Mouse (Mus musculus): ENCODE measurements around the gene D930048N14Rik. TPM values are rescaled to one million over a fixed set of nuclear protein-coding genes. Genes with fewer than 3 reads are reported as not detected.
"Not testable (repeated sequence)": the region's sequence is repeated elsewhere in the genome, so short reads cannot be mapped to it uniquely, and the experiment has no call there.

Gene D930048N14Rik
- polyA plus RNA-seq, 1 experiment from 2014 or later = 0.70 TPM

DNA sequence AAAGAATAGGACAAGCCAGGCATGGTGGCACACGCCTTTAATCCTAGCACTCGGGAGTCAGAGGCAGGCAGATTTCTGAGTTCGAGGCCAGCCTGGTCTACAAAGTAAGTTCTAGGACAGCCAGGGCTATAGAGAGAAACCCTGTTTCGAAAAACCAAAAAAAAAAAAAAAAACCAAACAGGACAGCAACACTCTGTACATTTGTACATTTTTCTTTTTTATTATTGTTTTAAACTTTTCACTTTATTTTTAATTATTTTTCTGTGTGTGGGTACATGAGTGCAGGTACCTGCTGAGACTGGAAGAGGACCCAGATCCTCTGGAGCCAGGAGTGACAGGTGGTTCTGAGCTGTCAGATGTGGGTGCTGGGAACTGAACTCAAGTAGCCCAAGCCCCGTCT, 24.6 kb downstream of the D930048N14Rik start:
- Histone ChIP-seq H3K9me3 (ENCODE audit: control insufficient read depth, low read length) (no peaks in the 10 kb centered on the region), H3K4me2 (ENCODE audit: low read length) (no peak overlapping the region), H3K4me3 (replicated peaks; ENCODE audit: low read length) (no peak overlapping the region), H3K4me1 (replicated peaks; ENCODE audit: control insufficient read depth, insufficient read depth, low read length) (no peaks in the 10 kb centered on the region), H3K27ac (ENCODE audit: low read length) (no peak overlapping the region), H3K27me3 (replicated peaks; ENCODE audit: control insufficient read depth, insufficient read depth, low read length) (no peaks in the 10 kb centered on the region), H3K36me3 (ENCODE audit: control insufficient read depth, insufficient read depth) (no peaks in the 10 kb centered on the region), H3K9ac (replicated peaks; ENCODE audit: low read depth, low read length) (no peak overlapping the region)
- ATAC-seq = no peak
- WGBS = 80% methylated on average over 5 of the region's 5 CpGs

GRCm38 (mm10) chr11:51677737-51678418, 27.1 kb downstream of the D930048N14Rik start:
- Histone ChIP-seq H3K9me3 (ENCODE audit: control insufficient read depth, low read length) (no peaks in the 10 kb centered on the region), H3K4me3 (replicated peaks; ENCODE audit: low read length) (no peak overlapping the region), H3K4me2 (ENCODE audit: low read length) (no peak overlapping the region), H3K27me3 (replicated peaks; ENCODE audit: control insufficient read depth, insufficient read depth, low read length) (no peaks in the 10 kb centered on the region), H3K27ac (ENCODE audit: low read length) (no peak overlapping the region), H3K36me3 (ENCODE audit: control insufficient read depth, insufficient read depth) (no peaks in the 10 kb centered on the region), H3K9ac (replicated peaks; ENCODE audit: low read depth, low read length) (no peak overlapping the region), H3K4me1 (replicated peaks; ENCODE audit: control insufficient read depth, insufficient read depth, low read length) (no peaks in the 10 kb centered on the region)
- ATAC-seq = no peak
- WGBS = 75% methylated on average over 6 of the region's 6 CpGs

DNA sequence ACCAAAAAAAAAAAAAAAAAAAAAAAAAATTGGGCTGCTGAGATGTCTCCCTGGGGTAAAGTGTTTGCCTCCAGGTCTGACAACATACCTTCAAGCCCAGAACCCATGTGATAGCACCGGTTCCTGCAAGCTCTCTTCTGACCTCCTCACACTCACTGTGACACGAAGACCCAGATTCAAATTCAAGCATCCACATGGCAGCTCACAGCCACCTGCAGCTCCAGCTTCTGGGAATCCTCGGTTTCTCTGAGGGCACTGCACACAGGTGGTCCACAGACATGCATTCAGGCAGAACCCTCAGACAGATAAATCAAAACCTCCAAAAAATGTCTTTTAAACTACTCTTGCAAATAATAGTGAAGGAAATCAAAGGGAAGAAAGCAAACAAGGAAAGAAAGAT, 28.7 kb downstream of the D930048N14Rik start:
- no peak overlapping the region for H3K27ac ChIP-seq (ENCODE audit: low read length)
- no peaks in the 10 kb centered on the region for H3K36me3 ChIP-seq (ENCODE audit: control insufficient read depth, insufficient read depth)
- no peaks in the 10 kb centered on the region for H3K4me1 ChIP-seq (replicated peaks; ENCODE audit: control insufficient read depth, insufficient read depth, low read length)
- no peaks in the 10 kb centered on the region for H3K27me3 ChIP-seq (replicated peaks; ENCODE audit: control insufficient read depth, insufficient read depth, low read length)
- H3K4me2 ChIP-seq (ENCODE audit: low read length) = no peak overlapping the region
- ATAC-seq = no peak
- H3K4me3 ChIP-seq (replicated peaks; ENCODE audit: low read length) = no peak overlapping the region
- H3K9ac ChIP-seq (replicated peaks; ENCODE audit: low read depth, low read length) = no peak overlapping the region
- H3K9me3 ChIP-seq (ENCODE audit: control insufficient read depth, low read length) = no peaks in the 10 kb centered on the region
- WGBS = 76% methylated on average over 3 of the region's 3 CpGs

DNA sequence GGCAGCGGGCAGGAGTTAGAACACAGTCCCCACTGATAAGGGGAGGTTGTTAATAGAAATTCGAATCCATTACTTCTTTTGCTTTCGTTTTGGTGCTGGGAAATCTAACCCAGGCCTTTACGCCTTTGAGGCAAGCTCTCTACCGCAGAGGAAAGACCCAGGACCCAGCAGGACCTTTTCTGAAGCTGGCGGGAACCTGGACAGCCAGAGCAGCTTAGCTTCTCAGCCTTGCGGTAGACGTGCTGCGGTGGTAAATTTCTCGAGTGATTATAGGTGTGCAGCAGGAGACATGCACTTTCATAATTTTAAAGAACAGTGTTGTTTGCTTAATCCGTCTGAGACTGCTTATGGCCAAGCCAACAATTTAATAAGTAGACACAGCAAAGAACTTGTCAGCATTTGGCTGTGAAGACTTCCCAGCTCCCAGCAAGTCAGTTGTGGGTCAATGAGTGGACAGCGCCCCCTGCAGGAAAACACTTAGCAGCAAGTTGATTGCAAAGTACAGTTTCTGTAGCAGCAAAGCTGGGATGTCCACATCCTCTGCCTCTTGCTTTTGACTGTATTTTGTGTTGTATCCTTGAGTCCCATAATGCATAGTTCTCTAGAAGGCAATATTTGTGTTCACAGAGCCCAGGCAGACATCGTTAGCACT, 30.7 kb downstream of the D930048N14Rik start:
- no peak overlapping the region for H3K4me3 ChIP-seq (replicated peaks; ENCODE audit: low read length)
- H3K9me3 ChIP-seq (ENCODE audit: control insufficient read depth, low read length) = no peaks in the 10 kb centered on the region
- H3K36me3 ChIP-seq (ENCODE audit: control insufficient read depth, insufficient read depth) = no peaks in the 10 kb centered on the region
- 35% methylated on average over 13 of the region's 13 CpGs for WGBS
- no peak overlapping the region for H3K9ac ChIP-seq (replicated peaks; ENCODE audit: low read depth, low read length)
- no peak overlapping the region for H3K27ac ChIP-seq (ENCODE audit: low read length)
- no peaks in the 10 kb centered on the region for H3K4me1 ChIP-seq (replicated peaks; ENCODE audit: control insufficient read depth, insufficient read depth, low read length)
- H3K27me3 ChIP-seq (replicated peaks; ENCODE audit: control insufficient read depth, insufficient read depth, low read length) = no peaks in the 10 kb centered on the region
- no peak overlapping the region; the same call in 1 of the 2 replicates for H3K4me2 ChIP-seq (ENCODE audit: low read length)
- no peak for ATAC-seq

DNA sequence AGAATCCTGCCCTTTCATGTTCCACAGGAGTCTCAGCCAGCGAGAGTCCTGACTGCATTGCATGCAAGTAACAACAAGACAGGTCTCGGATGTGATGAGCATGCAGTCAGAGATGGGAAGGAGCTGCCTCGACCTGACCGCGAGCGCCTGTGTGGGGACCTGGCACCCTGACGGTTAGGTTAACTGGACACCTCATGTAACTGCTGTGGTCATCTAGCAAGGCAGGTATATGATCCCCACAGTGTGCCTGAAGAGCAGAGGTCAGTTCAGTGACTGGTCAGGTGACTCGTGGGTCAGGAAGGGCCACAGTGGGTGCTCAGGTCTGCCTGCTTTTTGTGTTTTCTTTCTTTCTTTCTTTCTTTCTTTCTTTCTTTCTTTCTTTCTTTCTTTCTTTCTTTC, 31.2 kb downstream of the D930048N14Rik start:
- ATAC-seq = no peak
- 46% methylated on average over 8 of the region's 8 CpGs for WGBS

GRCm38 (mm10) chr11:51688330-51689328, 37.9 kb downstream of the D930048N14Rik start, which contains the start of gene 0610009B22Rik:
Gene 0610009B22Rik (minus strand): TSS chr11:51688874.
- no peaks in the 10 kb centered on the region; the same call in 1 of the 2 replicates for H3K36me3 ChIP-seq (ENCODE audit: control insufficient read depth, insufficient read depth)
- H3K4me1 ChIP-seq (replicated peaks; ENCODE audit: control insufficient read depth, insufficient read depth, low read length) = peaks cover 12% of the 10 kb centered on the region
- peak within 1 kb of the TSS; percentile 99 for H3K27ac ChIP-seq (ENCODE audit: low read length)
- H3K27me3 ChIP-seq (replicated peaks; ENCODE audit: control insufficient read depth, insufficient read depth, low read length) = no peaks in the 10 kb centered on the region
- peak within 1 kb of the TSS; percentile 83 for H3K4me3 ChIP-seq (replicated peaks; ENCODE audit: low read length)
- H3K9me3 ChIP-seq (ENCODE audit: control insufficient read depth, low read length) = no peaks in the 10 kb centered on the region
- under 1% methylated on average over 60 of the region's 60 CpGs for WGBS
- ATAC-seq = peak; percentile 99
- H3K4me2 ChIP-seq (ENCODE audit: low read length) = peak within 1 kb of the TSS; percentile 86
- peak within 1 kb of the TSS; percentile 92 for H3K9ac ChIP-seq (replicated peaks; ENCODE audit: low read depth, low read length)

More for the DNA sequence above, 31.2 kb downstream of the D930048N14Rik start:
- H3K9ac ChIP-seq (replicated peaks; ENCODE audit: low read depth, low read length) = no peak overlapping the region
- no peak overlapping the region for H3K4me2 ChIP-seq (ENCODE audit: low read length)
- H3K27ac ChIP-seq (ENCODE audit: low read length) = no peak overlapping the region
- no peaks in the 10 kb centered on the region for H3K27me3 ChIP-seq (replicated peaks; ENCODE audit: control insufficient read depth, insufficient read depth, low read length)
- no peaks in the 10 kb centered on the region for H3K4me1 ChIP-seq (replicated peaks; ENCODE audit: control insufficient read depth, insufficient read depth, low read length)
- H3K4me3 ChIP-seq (replicated peaks; ENCODE audit: low read length) = no peak overlapping the region
- no peaks in the 10 kb centered on the region for H3K36me3 ChIP-seq (ENCODE audit: control insufficient read depth, insufficient read depth)
- no peaks in the 10 kb centered on the region for H3K9me3 ChIP-seq (ENCODE audit: control insufficient read depth, low read length)

DNA sequence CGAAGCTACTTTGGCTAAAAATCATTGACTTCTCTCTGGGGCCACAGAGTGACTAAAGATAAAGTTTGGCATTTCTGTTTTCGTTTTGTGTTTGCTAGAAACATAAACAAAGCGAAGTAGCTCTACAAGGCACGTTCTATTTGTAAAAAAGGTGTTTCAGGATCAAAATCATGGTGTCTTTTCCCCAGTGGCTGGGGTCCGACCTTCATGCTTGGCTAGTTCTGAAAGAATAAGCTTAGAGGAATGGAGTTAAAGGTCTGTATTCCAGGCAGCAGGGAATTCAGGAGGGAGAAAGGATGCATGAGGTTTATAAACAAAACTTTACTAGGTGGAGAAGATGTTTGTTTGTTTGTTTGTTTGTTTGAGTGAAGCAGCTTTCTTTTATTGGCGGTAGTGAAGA, 38.6 kb downstream of the D930048N14Rik start:
- no peak for ATAC-seq
- 24% methylated on average over 6 of the region's 6 CpGs for WGBS
- peaks cover 12% of the 10 kb centered on the region for H3K4me1 ChIP-seq (replicated peaks; ENCODE audit: control insufficient read depth, insufficient read depth, low read length)
- H3K9ac ChIP-seq (replicated peaks; ENCODE audit: low read depth, low read length) = peak overlapping the region; percentile 92
- H3K9me3 ChIP-seq (ENCODE audit: control insufficient read depth, low read length) = no peaks in the 10 kb centered on the region
- H3K4me3 ChIP-seq (replicated peaks; ENCODE audit: low read length) = peak overlapping the region; percentile 83
- H3K36me3 ChIP-seq (ENCODE audit: control insufficient read depth, insufficient read depth) = no peaks in the 10 kb centered on the region; the same call in 1 of the 2 replicates
- H3K27ac ChIP-seq (ENCODE audit: low read length) = peak overlapping the region; percentile 99
- H3K4me2 ChIP-seq (ENCODE audit: low read length) = peak overlapping the region; percentile 86
- H3K27me3 ChIP-seq (replicated peaks; ENCODE audit: control insufficient read depth, insufficient read depth, low read length) = no peaks in the 10 kb centered on the region

DNA sequence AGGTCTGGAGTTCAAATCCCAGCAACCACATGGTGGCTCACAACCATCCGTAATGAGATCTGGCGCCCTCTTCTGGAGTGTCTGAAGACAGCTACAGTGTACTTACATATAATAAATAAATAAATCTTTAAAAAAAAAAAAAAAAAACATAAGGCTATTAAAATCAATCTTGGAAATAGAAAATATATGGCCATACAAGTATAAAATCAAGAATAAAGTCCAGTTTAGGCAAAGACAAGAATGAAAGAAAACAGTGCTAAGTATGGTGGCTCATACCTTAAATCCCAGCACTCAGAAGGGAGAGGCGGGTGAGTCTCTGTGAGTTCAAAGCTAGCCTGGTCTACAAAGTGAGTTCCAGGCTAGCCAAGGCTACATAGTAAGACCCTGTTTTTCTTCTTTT, 39.8 kb downstream of the D930048N14Rik start:
- H3K27ac ChIP-seq (ENCODE audit: low read length); H3K4me3 ChIP-seq (replicated peaks; ENCODE audit: low read length); H3K4me2 ChIP-seq (ENCODE audit: low read length); ATAC-seq; H3K27me3 ChIP-seq (replicated peaks; ENCODE audit: control insufficient read depth, insufficient read depth, low read length); H3K9ac ChIP-seq (replicated peaks; ENCODE audit: low read depth, low read length); H3K36me3 ChIP-seq (ENCODE audit: control insufficient read depth, insufficient read depth); H3K9me3 ChIP-seq (ENCODE audit: control insufficient read depth, low read length): not testable (repeated sequence)
- peaks cover 12% of the 10 kb centered on the region for H3K4me1 ChIP-seq (replicated peaks; ENCODE audit: control insufficient read depth, insufficient read depth, low read length)
- 94% methylated on average over 1 of the region's 3 CpGs for WGBS

- H3K4me2 ChIP-seq (ENCODE audit: low read length) = no peak overlapping the region
- H3K27me3 ChIP-seq (replicated peaks; ENCODE audit: control insufficient read depth, insufficient read depth, low read length) = no peaks in the 10 kb centered on the region
- no peaks in the 10 kb centered on the region for H3K4me1 ChIP-seq (replicated peaks; ENCODE audit: control insufficient read depth, insufficient read depth, low read length)
- H3K36me3 ChIP-seq (ENCODE audit: control insufficient read depth, insufficient read depth) = peaks cover 20% of the 10 kb centered on the region
- no peak for ATAC-seq
- H3K4me3 ChIP-seq (replicated peaks; ENCODE audit: low read length) = no peak overlapping the region
- no peak overlapping the region for H3K27ac ChIP-seq (ENCODE audit: low read length)
- 94% methylated on average over 3 of the region's 3 CpGs for WGBS
- no peak overlapping the region for H3K9ac ChIP-seq (replicated peaks; ENCODE audit: low read depth, low read length)
- H3K9me3 ChIP-seq (ENCODE audit: control insufficient read depth, low read length) = no peaks in the 10 kb centered on the region
Measured at GRCm38 (mm10) chr11:51694984-51695383, 44.2 kb downstream of the D930048N14Rik start.
